Mouse (Mus musculus) megakaryocyte, embryonic 14.5 days (primary cell): Measurements from ENCODE around the gene Gm6793.

Experiments
- FLI1 ChIP-seq: IDR thresholded peaks from 2 replicates; pipeline ENCODE4 v1.6.1; 2012; ENCODE audit warnings: low read length, inconsistent platforms, mixed read lengths
- GATA1 ChIP-seq: IDR thresholded peaks from 3 replicates; pipeline ENCODE4 v1.6.1; 2012; ENCODE audit warnings: mixed read lengths, low read length, inconsistent platforms, borderline replicate concordance

DNA sequence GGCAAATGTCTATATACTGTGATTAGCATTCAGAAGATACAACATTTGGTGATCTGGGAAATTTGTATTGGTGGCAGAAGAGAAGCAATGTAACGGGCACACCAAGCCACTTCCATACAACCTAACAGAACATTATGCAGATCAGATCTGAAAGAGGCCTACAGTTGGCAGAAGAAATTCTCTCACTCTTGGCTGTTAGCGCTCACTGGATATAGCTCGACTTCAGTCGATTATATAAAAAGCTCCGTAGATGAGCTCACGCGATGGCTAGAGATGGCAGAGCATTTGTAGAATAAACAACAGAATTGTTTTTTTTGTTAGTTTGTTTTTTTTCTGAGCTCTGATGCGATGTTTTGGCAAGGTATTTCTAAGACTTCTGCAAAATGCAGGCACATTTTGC is 23.6 kb downstream of the Gm6793 start:
- TF ChIP-seq GATA1, result no peak
- TF ChIP-seq FLI1, result no peak
